Mouse (Mus musculus): ENCODE measurements at regions not wholly inside any gene's neighbourhood (a gene's known extent, or its start where the extent isn't known, plus 50 kb on each side); places are given as distances from the start of the nearest gene placed in this dataset.

DNA sequence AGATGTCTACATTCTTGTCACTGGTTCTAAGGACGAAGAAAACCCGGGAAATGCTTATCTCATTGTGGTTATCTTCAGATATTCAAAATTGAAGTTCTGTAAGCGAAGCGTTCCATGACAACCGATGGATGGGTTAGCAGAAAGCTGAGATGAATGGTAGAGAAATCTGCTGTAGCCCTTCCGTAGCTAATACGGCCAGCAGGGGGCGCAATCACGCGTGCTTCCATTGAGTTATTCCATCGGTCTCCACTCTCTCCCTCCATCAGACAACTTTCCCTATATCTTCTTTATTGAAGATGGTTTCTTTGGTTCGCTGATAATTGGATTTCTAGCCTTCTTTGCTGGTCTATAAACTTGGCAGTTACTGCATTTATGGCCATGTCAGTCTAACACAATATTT, 549.5 kb downstream of the Cbln4 start:
- no peaks in the 10 kb centered on the region for H3K27me3 ChIP-seq (ENCODE audit: insufficient read depth, low read length)
- no peaks in the 10 kb centered on the region for H3K4me1 ChIP-seq (replicated peaks; ENCODE audit: low read depth, low read length)
- TF ChIP-seq POU5F1 (IDR thresholded peaks at IDR 0.05; ENCODE audit: borderline replicate concordance, low read length) (no peak), CTCF (conservative IDR thresholded peaks at IDR 0.05; ENCODE audit: low read length) (peak; percentile 70), NANOG (IDR thresholded peaks at IDR 0.05; ENCODE audit: borderline replicate concordance, low read length) (no peak)
- H3K9me3 ChIP-seq (ENCODE audit: low read length), result no peaks in the 10 kb centered on the region
- no peaks in the 10 kb centered on the region for H3K36me3 ChIP-seq (ENCODE audit: insufficient read depth, low read length)
- H3K4me3 ChIP-seq (replicated peaks; ENCODE audit: low read length), result no peak overlapping the region

DNA sequence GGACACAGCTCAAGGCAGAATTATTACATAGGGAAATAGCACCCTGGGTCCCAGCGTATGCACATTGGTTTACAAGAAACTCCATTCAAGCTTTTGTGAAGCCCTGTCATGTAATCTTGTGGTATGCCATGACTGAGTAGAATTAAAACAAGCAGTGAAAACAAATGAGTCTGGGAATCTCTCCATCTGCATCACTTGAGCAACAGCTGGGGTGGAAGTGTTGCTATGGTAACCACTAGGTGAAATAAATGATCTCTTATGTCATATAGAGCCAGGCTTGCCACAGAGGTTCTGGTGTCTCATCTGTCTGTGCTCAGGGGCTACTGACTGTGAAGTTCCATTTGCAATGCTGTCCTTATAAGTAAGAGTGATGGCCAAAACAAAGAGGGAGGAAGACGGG, 556.0 kb downstream of the Cbln4 start:
- no peaks in the 10 kb centered on the region for H3K4me1 ChIP-seq (replicated peaks; ENCODE audit: low read depth, low read length)
- TF ChIP-seq POU5F1 (IDR thresholded peaks at IDR 0.05; ENCODE audit: borderline replicate concordance, low read length), result no peak
- no peak for TF ChIP-seq CTCF (conservative IDR thresholded peaks at IDR 0.05; ENCODE audit: low read length)
- TF ChIP-seq NANOG (IDR thresholded peaks at IDR 0.05; ENCODE audit: borderline replicate concordance, low read length), result no peak

DNA sequence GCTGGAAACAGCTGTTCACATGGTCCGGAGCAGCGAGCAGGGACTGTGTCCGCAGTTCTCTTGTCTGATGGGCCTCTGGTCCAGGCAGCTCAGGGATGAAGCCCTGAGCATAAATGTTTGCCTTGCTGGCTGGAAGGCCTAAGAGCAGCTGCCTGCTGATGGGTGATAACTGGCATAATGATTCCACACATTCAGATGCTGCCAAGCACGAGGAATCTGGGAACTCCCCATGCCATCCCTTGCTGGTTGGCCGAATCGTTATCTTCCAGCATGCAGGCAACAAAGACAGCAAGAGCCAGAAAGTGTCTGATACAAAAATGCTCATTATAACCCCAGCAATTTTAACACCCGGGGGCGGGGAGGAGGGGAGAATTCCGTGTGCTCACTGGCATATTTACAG, 590.0 kb downstream of the Cbln4 start:
- Histone ChIP-seq H3K36me3 (ENCODE audit: insufficient read depth, low read length) (no peaks in the 10 kb centered on the region), H3K9me3 (ENCODE audit: low read length) (peaks cover 21% of the 10 kb centered on the region), H3K27me3 (ENCODE audit: insufficient read depth, low read length) (no peaks in the 10 kb centered on the region), H3K4me1 (replicated peaks; ENCODE audit: low read depth, low read length) (no peaks in the 10 kb centered on the region), H3K4me3 (replicated peaks; ENCODE audit: low read length) (no peak overlapping the region)
- no peak for TF ChIP-seq CTCF (conservative IDR thresholded peaks at IDR 0.05; ENCODE audit: low read length)
- TF ChIP-seq POU5F1 (IDR thresholded peaks at IDR 0.05; ENCODE audit: borderline replicate concordance, low read length), result no peak
- TF ChIP-seq NANOG (IDR thresholded peaks at IDR 0.05; ENCODE audit: borderline replicate concordance, low read length), result no peak

More for the DNA sequence above, 556.0 kb downstream of the Cbln4 start:
- H3K27me3 ChIP-seq (ENCODE audit: insufficient read depth, low read length), result no peaks in the 10 kb centered on the region
- no peaks in the 10 kb centered on the region for H3K9me3 ChIP-seq (ENCODE audit: low read length)
- H3K36me3 ChIP-seq (ENCODE audit: insufficient read depth, low read length), result no peaks in the 10 kb centered on the region
- H3K4me3 ChIP-seq (replicated peaks; ENCODE audit: low read length), result no peak overlapping the region

DNA sequence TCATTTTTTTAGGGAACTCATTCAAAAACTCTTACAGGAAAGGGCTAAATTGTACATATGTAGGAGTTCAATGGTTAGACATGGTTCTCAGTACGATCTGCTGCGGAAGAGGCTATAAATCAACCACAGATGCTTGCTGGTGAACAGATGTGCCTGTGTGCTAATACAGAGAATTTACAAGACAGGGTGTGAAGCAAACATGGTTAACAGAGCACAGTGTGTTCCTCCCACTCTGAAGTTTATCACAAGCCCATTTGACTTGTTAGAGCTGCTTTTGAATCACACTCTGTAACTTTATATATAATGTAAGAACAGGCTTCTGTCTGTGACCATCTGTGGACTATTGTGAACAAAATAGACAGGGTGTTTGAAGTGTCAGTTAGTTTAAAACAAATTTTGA, 637.2 kb downstream of the Cbln4 start:
- H3K27me3 ChIP-seq (ENCODE audit: insufficient read depth, low read length), result no peaks in the 10 kb centered on the region
- no peaks in the 10 kb centered on the region for H3K9me3 ChIP-seq (ENCODE audit: low read length)
- no peaks in the 10 kb centered on the region for H3K4me1 ChIP-seq (replicated peaks; ENCODE audit: low read depth, low read length)
- H3K36me3 ChIP-seq (ENCODE audit: insufficient read depth, low read length), result no peaks in the 10 kb centered on the region
- H3K4me3 ChIP-seq (replicated peaks; ENCODE audit: low read length), result no peak overlapping the region
- TF ChIP-seq POU5F1 (IDR thresholded peaks at IDR 0.05; ENCODE audit: borderline replicate concordance, low read length) (no peak), CTCF (conservative IDR thresholded peaks at IDR 0.05; ENCODE audit: low read length) (no peak), NANOG (IDR thresholded peaks at IDR 0.05; ENCODE audit: borderline replicate concordance, low read length) (no peak)

DNA sequence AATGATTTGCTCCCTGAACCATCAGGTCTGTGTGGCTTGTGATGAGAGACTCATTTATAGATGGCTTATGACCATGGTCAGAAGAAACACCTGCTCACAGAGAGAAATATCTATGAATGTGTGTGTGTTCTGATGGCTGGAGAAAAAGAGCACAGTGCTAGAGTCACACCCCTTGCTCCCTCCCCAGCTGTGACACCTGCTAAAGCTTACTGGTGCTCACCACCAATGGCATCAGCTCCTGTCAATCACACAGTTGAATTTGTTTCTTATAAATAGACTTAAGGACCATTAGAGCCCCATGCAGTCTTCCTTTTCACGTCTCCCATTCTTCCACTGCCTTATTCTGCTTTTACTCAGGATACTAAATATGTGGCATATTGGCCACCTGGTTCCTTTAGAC, 654.3 kb downstream of the Cbln4 start:
- Histone ChIP-seq H3K9me3 (ENCODE audit: low read length) (peaks cover 9% of the 10 kb centered on the region), H3K27me3 (ENCODE audit: insufficient read depth, low read length) (no peaks in the 10 kb centered on the region), H3K4me3 (replicated peaks; ENCODE audit: low read length) (no peak overlapping the region), H3K36me3 (ENCODE audit: insufficient read depth, low read length) (no peaks in the 10 kb centered on the region), H3K4me1 (replicated peaks; ENCODE audit: low read depth, low read length) (no peaks in the 10 kb centered on the region)
- TF ChIP-seq POU5F1 (IDR thresholded peaks at IDR 0.05; ENCODE audit: borderline replicate concordance, low read length) (no peak), NANOG (IDR thresholded peaks at IDR 0.05; ENCODE audit: borderline replicate concordance, low read length) (no peak), CTCF (conservative IDR thresholded peaks at IDR 0.05; ENCODE audit: low read length) (no peak)

DNA sequence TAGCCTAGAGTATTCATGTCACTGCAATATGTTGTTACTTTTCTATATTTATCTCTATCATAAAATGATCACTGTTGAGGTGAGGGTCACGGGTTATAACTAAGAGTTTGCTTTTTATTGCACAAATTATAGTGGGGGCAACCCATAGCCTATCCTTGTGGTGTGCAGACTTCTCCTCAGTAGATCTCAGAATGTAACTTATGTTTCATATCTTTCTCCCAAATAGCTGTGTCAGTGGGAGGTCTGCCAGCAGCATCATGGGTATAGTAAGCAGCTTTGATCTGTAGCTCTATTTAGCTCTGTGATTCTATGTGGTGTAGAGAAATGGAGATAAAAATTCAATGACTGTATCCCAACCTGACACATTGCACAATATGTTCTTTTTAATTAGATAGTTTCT, 641.9 kb downstream of the Dok5 start:
- no peaks in the 10 kb centered on the region for H3K9me3 ChIP-seq (ENCODE audit: low read length)
- no peak for TF ChIP-seq POU5F1 (IDR thresholded peaks at IDR 0.05; ENCODE audit: borderline replicate concordance, low read length)
- no peak for TF ChIP-seq NANOG (IDR thresholded peaks at IDR 0.05; ENCODE audit: borderline replicate concordance, low read length)
- no peak for TF ChIP-seq CTCF (conservative IDR thresholded peaks at IDR 0.05; ENCODE audit: low read length)
- H3K4me1 ChIP-seq (replicated peaks; ENCODE audit: low read depth, low read length), result no peaks in the 10 kb centered on the region
- H3K27me3 ChIP-seq (ENCODE audit: insufficient read depth, low read length), result no peaks in the 10 kb centered on the region
- no peaks in the 10 kb centered on the region for H3K36me3 ChIP-seq (ENCODE audit: insufficient read depth, low read length)
- H3K4me3 ChIP-seq (replicated peaks; ENCODE audit: low read length), result no peak overlapping the region

DNA sequence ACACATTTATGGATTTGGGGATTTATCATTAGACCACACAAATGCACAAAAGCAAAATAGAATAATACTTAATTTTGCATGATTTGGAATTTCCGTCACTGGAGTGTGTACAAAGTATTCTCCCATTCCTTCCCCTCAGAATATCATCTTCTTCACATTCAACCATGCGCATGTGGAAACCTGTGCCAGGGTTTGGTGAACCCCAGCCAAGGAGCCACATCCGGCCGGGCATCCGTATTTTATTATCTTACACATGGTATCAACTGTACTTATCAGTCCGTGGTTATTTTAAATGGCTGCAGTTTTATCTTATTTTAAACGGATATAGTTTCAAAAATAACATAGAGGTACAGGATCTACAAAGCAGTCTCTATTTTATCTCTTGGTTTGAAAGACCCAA, 641.4 kb downstream of the Dok5 start:
- H3K9me3 ChIP-seq (ENCODE audit: low read length), result no peaks in the 10 kb centered on the region
- H3K36me3 ChIP-seq (ENCODE audit: insufficient read depth, low read length), result no peaks in the 10 kb centered on the region
- H3K4me1 ChIP-seq (replicated peaks; ENCODE audit: low read depth, low read length), result no peaks in the 10 kb centered on the region
- no peak for TF ChIP-seq NANOG (IDR thresholded peaks at IDR 0.05; ENCODE audit: borderline replicate concordance, low read length)
- no peak for TF ChIP-seq CTCF (conservative IDR thresholded peaks at IDR 0.05; ENCODE audit: low read length)
- TF ChIP-seq POU5F1 (IDR thresholded peaks at IDR 0.05; ENCODE audit: borderline replicate concordance, low read length), result no peak
- no peak overlapping the region for H3K4me3 ChIP-seq (replicated peaks; ENCODE audit: low read length)
- no peaks in the 10 kb centered on the region for H3K27me3 ChIP-seq (ENCODE audit: insufficient read depth, low read length)

DNA sequence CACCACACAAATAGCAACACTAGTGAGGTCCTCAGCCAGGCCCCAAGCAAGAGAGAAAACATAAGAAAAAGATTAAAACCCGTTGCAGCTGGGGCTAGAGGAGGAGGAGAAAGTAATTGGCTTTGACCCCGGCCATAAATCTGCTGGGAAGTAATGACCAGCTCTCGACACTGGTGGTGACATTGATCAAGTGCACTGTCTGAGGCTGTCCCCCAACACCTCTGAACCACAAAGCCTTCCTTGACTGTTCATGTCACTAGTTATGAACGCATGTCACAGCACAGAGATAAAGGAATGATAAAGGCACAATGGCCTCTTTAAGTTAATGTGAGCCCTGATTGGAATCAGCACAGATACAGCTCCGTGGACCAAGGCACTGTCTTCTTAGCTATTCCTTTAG, 640.1 kb downstream of the Dok5 start:
- TF ChIP-seq NANOG (IDR thresholded peaks at IDR 0.05; ENCODE audit: borderline replicate concordance, low read length) (no peak), POU5F1 (IDR thresholded peaks at IDR 0.05; ENCODE audit: borderline replicate concordance, low read length) (no peak), CTCF (conservative IDR thresholded peaks at IDR 0.05; ENCODE audit: low read length) (no peak)
- Histone ChIP-seq H3K36me3 (ENCODE audit: insufficient read depth, low read length) (no peaks in the 10 kb centered on the region), H3K4me1 (replicated peaks; ENCODE audit: low read depth, low read length) (no peaks in the 10 kb centered on the region), H3K27me3 (ENCODE audit: insufficient read depth, low read length) (no peaks in the 10 kb centered on the region), H3K9me3 (ENCODE audit: low read length) (no peaks in the 10 kb centered on the region), H3K4me3 (replicated peaks; ENCODE audit: low read length) (no peak overlapping the region)

DNA sequence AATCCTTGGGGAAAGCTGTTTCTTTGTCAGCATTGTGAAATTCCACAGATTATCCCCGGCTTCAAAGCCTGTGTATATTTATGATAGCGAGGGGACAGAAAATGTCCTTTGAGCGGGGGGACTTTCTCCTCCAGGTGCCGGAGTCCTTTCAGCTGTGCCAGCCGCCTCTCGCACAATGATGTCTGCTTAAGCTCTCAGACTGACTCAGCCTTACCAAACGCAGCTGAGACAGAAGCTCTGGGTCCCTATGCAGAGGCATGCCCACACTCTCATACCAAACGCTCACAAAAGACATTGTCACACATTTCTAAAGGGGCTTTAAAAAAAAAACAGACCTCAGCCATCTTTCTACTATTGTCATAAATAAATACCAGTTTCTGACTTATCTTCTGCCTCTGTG, 633.9 kb downstream of the Dok5 start:
- no peak overlapping the region for H3K4me3 ChIP-seq (replicated peaks; ENCODE audit: low read length)
- no peaks in the 10 kb centered on the region for H3K4me1 ChIP-seq (replicated peaks; ENCODE audit: low read depth, low read length)
- H3K36me3 ChIP-seq (ENCODE audit: insufficient read depth, low read length), result no peaks in the 10 kb centered on the region
- H3K27me3 ChIP-seq (ENCODE audit: insufficient read depth, low read length), result no peaks in the 10 kb centered on the region
- peaks cover 6% of the 10 kb centered on the region for H3K9me3 ChIP-seq (ENCODE audit: low read length)
- TF ChIP-seq NANOG (IDR thresholded peaks at IDR 0.05; ENCODE audit: borderline replicate concordance, low read length) (no peak), POU5F1 (IDR thresholded peaks at IDR 0.05; ENCODE audit: borderline replicate concordance, low read length) (no peak), CTCF (conservative IDR thresholded peaks at IDR 0.05; ENCODE audit: low read length) (no peak)
